Mouse (Mus musculus) MEL (cell line): ENCODE measurements around the gene Itga8.

Experiments
- JUND ChIP-seq: IDR thresholded peaks from 2 replicates; pipeline ENCODE4 v1.6.1; 2011; ENCODE audit warnings: low read depth, mild to moderate bottlenecking, improper control_type of control experiment, low read length
- MAX ChIP-seq: IDR thresholded peaks from 2 replicates; pipeline ENCODE4 v1.6.1; 2011; ENCODE audit warnings: low read length, improper control_type of control experiment
- MYC ChIP-seq: IDR thresholded peaks from 2 replicates; pipeline ENCODE4 v1.6.1; 2011; ENCODE audit warnings: low read depth, mild to moderate bottlenecking, low read length, improper control_type of control experiment, moderate library complexity
- ZKSCAN1 ChIP-seq: IDR thresholded peaks from 2 replicates; pipeline ENCODE4 v1.6.1; 2012; ENCODE audit warnings: low read depth, mild to moderate bottlenecking, inconsistent platforms, low read length, improper control_type of control experiment, moderate library complexity

DNA sequence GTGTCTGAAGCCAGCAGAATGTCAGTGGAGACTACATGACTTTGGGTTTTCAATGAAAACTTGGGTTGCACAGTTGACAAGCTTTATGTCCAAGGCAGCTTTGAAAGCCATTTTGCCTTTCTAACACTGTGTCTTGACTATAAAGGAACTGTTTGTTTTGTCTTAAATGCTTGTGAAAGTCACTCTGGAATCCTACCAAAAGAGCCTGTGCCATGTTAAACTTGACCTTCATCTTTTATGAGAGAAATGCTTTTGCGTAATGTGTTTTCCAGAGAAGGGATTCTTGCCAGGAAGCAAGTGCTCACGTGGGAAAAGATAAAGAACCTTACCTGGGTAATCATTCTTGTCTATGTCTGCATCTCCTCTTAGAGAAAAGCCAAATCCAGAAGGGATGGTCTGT is 72.0 kb downstream of the Itga8 start:
- TF ChIP-seq MAX (no peak), ZKSCAN1 (no peak), JUND (no peak), MYC (no peak)
